Mouse (Mus musculus): ENCODE measurements around the gene 4930469K13Rik. TPM values are rescaled to one million over a fixed set of nuclear protein-coding genes. Genes with fewer than 3 reads are reported as not detected.
"Not testable (repeated sequence)": the region's sequence is repeated elsewhere in the genome, so short reads cannot be mapped to it uniquely, and the experiment has no call there.

The 4930469K13Rik gene
- not detected for total RNA-seq (2021)

DNA sequence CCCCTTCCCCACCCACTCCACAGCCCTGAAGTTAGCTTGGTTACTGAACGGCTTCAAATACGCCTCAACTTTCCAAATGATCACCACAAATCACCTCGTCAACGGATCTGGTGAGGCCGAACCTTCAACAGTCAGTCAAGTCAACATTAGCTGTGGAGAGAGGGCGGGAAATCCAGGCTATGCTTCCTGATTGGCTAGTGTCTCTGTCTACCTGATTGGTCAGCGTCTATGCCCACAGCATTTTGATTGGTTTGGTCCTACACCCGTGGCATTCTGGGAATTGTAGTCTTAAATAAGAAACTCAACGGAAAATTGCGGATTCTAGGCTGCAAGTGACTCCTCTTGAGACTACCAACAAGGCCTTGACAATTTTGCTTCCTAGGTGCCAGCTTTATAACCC, at the start of gene 4930469K13Rik:
Gene 4930469K13Rik, minus strand, starts transcription at position 133 of the 400 bp plus-strand sequence.
- no peak for DNase-seq
- intact Hi-C loops (cut with DNase I) = no loop called here

GRCm38 (mm10) chr11:34146934-34147333, 48.6 kb upstream of the 4930469K13Rik start:
- intact Hi-C loops (cut with DNase I) = no loop called here
- no peak for DNase-seq

DNA sequence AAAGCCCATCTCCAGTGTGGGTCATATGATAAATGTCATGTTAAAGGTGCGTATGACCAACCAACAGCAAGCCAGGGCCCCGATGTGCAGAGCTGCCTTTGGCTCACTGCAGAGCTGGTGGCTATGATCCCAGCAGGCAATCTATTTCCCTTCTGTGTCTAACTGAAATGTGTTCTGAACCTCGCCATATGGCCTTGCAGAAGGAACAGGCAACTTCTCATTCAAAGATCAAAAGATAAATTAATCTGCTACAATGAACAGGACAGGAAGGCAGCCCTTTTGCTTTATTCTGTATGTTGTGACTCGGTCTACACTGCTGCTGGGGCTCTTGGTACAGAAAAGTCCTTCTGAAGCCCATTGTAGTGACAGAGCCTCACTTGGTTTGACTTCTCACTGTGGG, 46.1 kb upstream of the 4930469K13Rik start:
- intact Hi-C loops (cut with DNase I) = no loop called here
- no peak for DNase-seq

- DNase-seq = no peak
- intact Hi-C loops (cut with DNase I) = no loop called here
Measured at GRCm38 (mm10) chr11:34143984-34144383, 45.6 kb upstream of the 4930469K13Rik start.

GRCm38 (mm10) chr11:34139296-34139695, 40.9 kb upstream of the 4930469K13Rik start:
- intact Hi-C loops (cut with DNase I) = no loop called here

GRCm38 (mm10) chr11:34128412-34128811, 30.1 kb upstream of the 4930469K13Rik start:
- no peak for DNase-seq

More at GRCm38 (mm10) chr11:34139296-34139695, 40.9 kb upstream of the 4930469K13Rik start:
- no peak for DNase-seq

DNA sequence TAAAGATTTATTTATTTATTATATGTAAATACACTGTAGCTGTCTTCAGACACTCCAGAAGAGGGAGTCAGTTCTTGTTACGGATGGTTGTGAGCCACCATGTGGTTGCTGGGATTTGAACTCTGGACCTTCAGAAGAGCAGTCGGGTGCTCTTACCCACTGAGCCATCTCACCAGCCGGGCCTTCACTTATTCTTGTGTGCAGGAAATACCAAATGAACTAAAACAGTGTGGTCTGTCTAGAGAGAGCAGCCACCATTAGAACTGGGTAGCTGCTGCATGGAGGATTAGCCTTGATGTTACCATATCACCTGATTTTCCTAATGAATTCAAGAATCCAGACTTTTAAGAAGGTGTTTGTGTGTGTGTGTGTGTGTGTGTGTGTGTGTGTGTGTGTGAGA, 27.4 kb upstream of the 4930469K13Rik start:
- intact Hi-C loops (cut with DNase I) = loop anchor here (10.0 kb wide), 1 partner anchor 689 kb away; no protein-coding TSS in a partner anchor
- not testable (repeated sequence) for DNase-seq

More at GRCm38 (mm10) chr11:34128412-34128811, 30.1 kb upstream of the 4930469K13Rik start:
- intact Hi-C loops (cut with DNase I) = loop anchor here (10.0 kb wide), 1 partner anchor 686 kb away; no protein-coding TSS in a partner anchor

DNA sequence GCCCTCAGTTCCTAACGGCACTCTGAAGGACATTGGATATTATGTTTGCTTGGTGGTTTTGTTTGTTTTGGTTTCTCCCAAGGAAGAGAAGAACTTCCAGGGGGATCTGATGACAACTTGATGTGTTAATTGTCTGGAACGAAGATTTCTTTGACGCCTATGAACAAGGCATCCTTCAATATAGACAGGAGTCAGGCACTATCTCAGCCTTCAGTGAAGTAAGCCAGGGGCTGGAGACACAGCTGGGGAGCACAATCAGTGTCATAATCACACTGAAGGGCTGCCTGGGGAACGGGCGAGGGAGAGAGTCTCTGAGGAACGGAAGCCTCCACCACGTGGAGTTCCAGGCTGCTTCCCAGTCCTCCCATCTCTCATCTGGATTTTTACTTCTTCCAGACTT, 26.5 kb upstream of the 4930469K13Rik start:
- intact Hi-C loops (cut with DNase I) = loop anchor here (10.0 kb wide), 1 partner anchor 690 kb away; no protein-coding TSS in a partner anchor
- DNase-seq = no peak

DNA sequence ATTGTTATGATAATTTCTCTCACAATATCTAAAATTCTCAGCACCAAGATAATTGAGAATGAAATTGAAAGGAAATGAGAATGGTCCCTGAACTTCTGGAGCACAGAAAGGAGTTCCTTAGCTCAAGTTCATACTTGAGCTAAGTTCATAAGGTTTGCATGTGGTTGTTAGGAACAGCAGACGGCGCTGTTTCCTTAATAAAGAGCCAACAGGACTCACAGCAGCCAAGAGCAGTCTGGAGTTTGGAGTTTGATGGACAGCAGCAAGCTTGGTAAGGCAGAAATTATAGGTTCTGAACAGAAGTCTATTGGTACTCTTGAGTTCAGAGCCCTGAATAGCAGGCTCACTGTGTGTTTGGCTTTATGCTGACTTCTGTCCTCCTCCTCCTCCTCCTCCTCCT, 24.8 kb upstream of the 4930469K13Rik start:
- intact Hi-C loops (cut with DNase I) = loop anchor here (1.0 to 10.0 kb wide), 2 partner anchors 90 to 692 kb away; no protein-coding TSS in a partner anchor
- DNase-seq = peak; percentile 49 to 52

DNA sequence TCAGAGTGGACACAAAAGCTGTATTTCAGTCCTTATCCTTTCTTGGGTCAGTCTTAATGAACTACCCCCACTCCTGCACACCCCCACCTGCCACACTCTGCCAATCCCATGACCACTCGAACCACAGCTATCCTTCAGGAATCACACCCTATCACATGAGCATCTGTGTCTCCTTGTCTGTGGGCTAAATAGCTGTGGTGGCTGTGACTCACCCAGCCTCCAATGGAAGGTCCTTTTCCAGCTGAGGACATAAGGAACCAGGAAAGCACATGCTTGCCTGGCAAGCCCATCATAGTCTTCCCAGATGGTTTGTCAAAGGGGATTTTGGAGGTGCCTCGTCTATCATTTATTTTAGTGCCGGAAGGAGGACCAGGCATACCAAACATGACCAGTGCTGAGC, 20.0 kb upstream of the 4930469K13Rik start:
- intact Hi-C loops (cut with DNase I) = loop anchor here (5.0 kb wide), 1 partner anchor 106 kb away; no protein-coding TSS in a partner anchor
- DNase-seq = no peak

GRCm38 (mm10) chr11:34117581-34117980, 19.2 kb upstream of the 4930469K13Rik start:
- intact Hi-C loops (cut with DNase I) = loop anchor here (5.0 kb wide), 1 partner anchor 105 kb away; no protein-coding TSS in a partner anchor
- no peak for DNase-seq

GRCm38 (mm10) chr11:34116572-34117135, 18.3 kb upstream of the 4930469K13Rik start:
- DNase-seq = peak; percentile 28 to 35
- intact Hi-C loops (cut with DNase I) = loop anchor here (5.0 kb wide), 1 partner anchor 104 kb away; no protein-coding TSS in a partner anchor

- no peak for DNase-seq
- intact Hi-C loops (cut with DNase I) = no loop called here
Measured at GRCm38 (mm10) chr11:34113760-34114159, 15.4 kb upstream of the 4930469K13Rik start.

GRCm38 (mm10) chr11:34112781-34113380, 14.5 kb upstream of the 4930469K13Rik start:
- intact Hi-C loops (cut with DNase I) = no loop called here
- DNase-seq = peak; percentile 16 to 25

DNA sequence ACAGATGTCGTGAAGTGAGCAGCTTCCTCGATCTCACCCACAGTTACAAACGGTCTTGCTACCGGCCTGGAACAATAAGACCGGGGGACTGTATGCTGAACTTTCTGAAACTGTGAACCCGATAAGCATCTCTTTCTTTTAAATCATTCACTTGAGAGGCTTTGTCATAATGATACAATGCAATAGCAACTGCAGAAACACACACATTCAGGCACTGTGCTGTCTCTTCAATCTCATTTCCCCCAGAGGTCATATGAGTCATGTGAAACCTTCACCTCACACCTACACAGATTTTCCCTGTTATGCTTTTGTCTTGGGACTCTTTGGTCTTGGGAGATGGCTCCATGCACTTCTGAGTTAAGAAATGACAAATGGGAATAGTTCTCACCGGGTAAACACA, 13.6 kb upstream of the 4930469K13Rik start:
- intact Hi-C loops (cut with DNase I) = no loop called here

DNA sequence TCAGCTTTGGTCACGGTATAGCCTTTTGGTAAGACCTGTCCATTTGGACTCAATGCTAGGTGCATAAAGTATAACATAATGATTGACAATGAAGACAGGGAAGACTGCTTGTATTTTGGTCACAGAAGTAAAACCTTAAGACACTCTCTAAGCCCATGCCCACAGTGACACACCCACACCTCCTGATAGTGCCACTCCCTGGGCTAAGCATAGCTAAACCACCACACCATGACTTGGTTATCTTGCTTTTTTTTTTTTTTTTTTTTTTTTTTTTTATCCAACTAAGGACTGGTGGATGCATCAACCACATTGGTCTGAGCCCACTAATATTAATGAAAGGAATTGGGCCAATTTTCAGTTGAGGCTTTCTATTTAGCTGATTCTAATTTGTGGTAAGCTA, 10.9 kb upstream of the 4930469K13Rik start:
- intact Hi-C loops (cut with DNase I) = no loop called here
- DNase-seq = no peak

More for the DNA sequence above, 13.6 kb upstream of the 4930469K13Rik start:
- no peak for DNase-seq

GRCm38 (mm10) chr11:34104919-34105318, 6.6 kb upstream of the 4930469K13Rik start:
- intact Hi-C loops (cut with DNase I) = no loop called here
- DNase-seq = no peak

- DNase-seq = no peak
- intact Hi-C loops (cut with DNase I) = no loop called here
Measured at GRCm38 (mm10) chr11:34101827-34102226, 3.5 kb upstream of the 4930469K13Rik start.

DNA sequence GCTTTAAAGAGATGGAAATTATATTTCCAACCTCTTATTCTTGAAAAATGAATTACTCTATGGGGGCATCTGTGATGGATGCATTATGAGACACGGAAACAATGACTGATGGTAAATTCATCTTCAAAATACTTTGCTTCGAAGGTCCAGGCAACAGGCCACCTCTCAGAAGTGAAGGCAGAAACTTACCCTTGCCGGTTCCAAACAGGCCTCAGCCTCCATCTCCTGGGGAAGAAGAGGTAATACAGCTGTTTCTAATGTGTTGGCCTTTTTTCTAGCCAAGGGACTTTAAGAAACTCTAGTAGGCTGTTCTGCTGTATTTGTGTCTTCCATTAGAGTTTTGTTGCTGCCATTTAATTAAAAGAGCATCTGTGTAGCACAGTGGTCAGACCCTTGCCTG, 11.3 kb downstream of the 4930469K13Rik start:
- no peak for DNase-seq

DNA sequence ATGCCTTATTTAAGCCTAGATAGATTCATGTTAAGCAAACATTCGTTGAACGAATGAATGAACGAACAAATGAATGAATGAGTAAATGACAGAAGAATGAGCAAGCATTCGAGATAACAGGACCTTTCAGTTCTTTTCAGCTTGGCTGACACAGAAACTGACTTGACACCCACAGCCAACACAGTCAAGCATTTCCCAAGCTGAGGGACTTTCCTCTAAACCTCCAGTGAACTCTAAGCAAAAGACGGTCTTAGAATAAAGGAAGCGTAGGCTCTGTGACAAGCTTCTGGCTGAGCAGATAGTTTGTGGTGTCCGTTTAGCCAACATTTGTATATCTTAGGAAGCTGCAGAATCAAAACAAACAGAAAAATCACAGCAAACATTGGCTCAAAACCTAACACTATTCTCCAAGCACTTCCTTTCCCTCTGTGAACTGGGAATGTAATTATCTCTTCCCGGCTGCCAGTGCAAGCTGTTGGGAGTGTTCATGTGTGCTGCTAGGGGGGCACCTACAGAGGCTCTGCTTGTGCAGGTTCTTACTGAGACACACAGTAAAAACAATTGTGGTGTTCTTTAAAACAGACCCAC, 12.1 kb downstream of the 4930469K13Rik start:
- DNase-seq = peak in 1 of 2 experiments; percentile 18
- intact Hi-C loops (cut with DNase I) = loop anchor here (5.0 kb wide), 1 partner anchor 129 kb away; no protein-coding TSS in a partner anchor

More for the DNA sequence above, 11.3 kb downstream of the 4930469K13Rik start:
- intact Hi-C loops (cut with DNase I) = loop anchor here (5.0 kb wide), 1 partner anchor 130 kb away; no protein-coding TSS in a partner anchor

GRCm38 (mm10) chr11:34084639-34085038, 13.7 kb downstream of the 4930469K13Rik start:
- DNase-seq = no peak
- intact Hi-C loops (cut with DNase I) = loop anchor here (5.0 kb wide), 1 partner anchor 127 kb away; no protein-coding TSS in a partner anchor

All from heart, postnatal 10 days (tissue).